In genomic region chr8:119195695-119196094, GRCm38 (mm10) we compare ENCODE assay signal across 10 mouse cellular contexts.
DNase-seq lines count a peak whose midpoint lies in the region; ATAC-seq and TF ChIP-seq lines count a peak whose summit lies in the region.
"Had no signal": no experiment of that assay in that cellular context is flagged by ENCODE, and none has a peak within 500 bp of the region (broad histone marks: within the 10 kb centered on the region; RNA-seq: fewer than 3 reads in every experiment).

No protein-coding gene starts in this region.

- intact Hi-C loops in heart, postnatal 10 days (cut with DNase I) = no loop called here

- no peak overlapping the region for H3K27ac ChIP-seq in forebrain, postnatal 0 days (ENCODE audit: low read depth, low read length)
- H3K27ac ChIP-seq in forebrain, embryonic 12.5 days = no peak overlapping the region
- no peak overlapping the region for H3K27ac ChIP-seq in midbrain, embryonic 11.5 days (ENCODE audit: low read depth, low read length)
- no peak overlapping the region for H3K27ac ChIP-seq in midbrain, embryonic 13.5 days
- H3K27ac ChIP-seq in small intestine, adult 2 months (ENCODE audit: insufficient read depth, low read depth, low read length) = no peak overlapping the region
- H3K27ac ChIP-seq: lung, embryonic 15.5 days had no signal

- no peak overlapping the region for H3K4me2 ChIP-seq in forebrain, postnatal 0 days (ENCODE audit: low read depth)
- H3K4me2 ChIP-seq in forebrain, embryonic 12.5 days = no peak overlapping the region
- H3K4me2 ChIP-seq in midbrain, embryonic 11.5 days = no peak overlapping the region
- no peak overlapping the region for H3K4me2 ChIP-seq in midbrain, embryonic 13.5 days (replicated peaks)
- H3K4me2 ChIP-seq: lung, embryonic 15.5 days had no signal

- H3K4me1 ChIP-seq in forebrain, postnatal 0 days (ENCODE audit: insufficient read depth) = peaks cover 7% of the 10 kb centered on the region; the same call in 1 of the 2 replicates
- H3K4me1 ChIP-seq in forebrain, embryonic 12.5 days = no peaks in the 10 kb centered on the region; the same call in 1 of the 2 replicates
- no peaks in the 10 kb centered on the region for H3K4me1 ChIP-seq in midbrain, embryonic 11.5 days (ENCODE audit: control insufficient read depth, insufficient read depth, low read length)
- H3K4me1 ChIP-seq in midbrain, embryonic 13.5 days (replicated peaks) = no peaks in the 10 kb centered on the region
- H3K4me1 ChIP-seq in small intestine, adult 2 months (ENCODE audit: control insufficient read depth, insufficient read depth, insufficient read length, low read length) = no peaks in the 10 kb centered on the region
- H3K4me1 ChIP-seq: lung, embryonic 15.5 days had no signal

- 67% methylated on average over 8 of the region's 8 CpGs for WGBS in forebrain, postnatal 0 days
- 62% methylated on average over 8 of the region's 8 CpGs for WGBS in forebrain, embryonic 12.5 days
- 56% methylated on average over 8 of the region's 8 CpGs for WGBS in midbrain, embryonic 11.5 days
- WGBS in midbrain, embryonic 13.5 days = 58% methylated on average over 8 of the region's 8 CpGs
- WGBS in small intestine, adult 2 months = 55% methylated on average over 8 of the region's 8 CpGs

- H3K9ac ChIP-seq in forebrain, postnatal 0 days = no peak overlapping the region
- H3K9ac ChIP-seq in forebrain, embryonic 12.5 days = no peak overlapping the region
- H3K9ac ChIP-seq in midbrain, embryonic 11.5 days (ENCODE audit: low read length) = no peak overlapping the region
- no peak overlapping the region for H3K9ac ChIP-seq in midbrain, embryonic 13.5 days (replicated peaks)
- H3K9ac ChIP-seq: lung, embryonic 15.5 days had no signal

- DNase-seq in forebrain, postnatal 0 days = no peak
- peak; percentile 85 for DNase-seq in midbrain, embryonic 11.5 days (ENCODE audit: low spot score, missing footprints)
- DNase-seq in cerebellum, adult 11-12 months = peak; percentile 19
- DNase-seq in heart, postnatal 10 days = peak; percentile 7 to 41
- no peak for DNase-seq in left cerebral cortex, adult 8-10 months (ENCODE audit: low spot score in 2 of 2)

- peak; percentile 46 for TF ChIP-seq CTCF in forebrain, postnatal 0 days (IDR thresholded peaks at IDR 0.05; ENCODE audit: low read depth)
- peak; percentile 21; the same call in 1 of the 2 replicates for TF ChIP-seq CTCF in small intestine, adult 2 months (IDR thresholded peaks at IDR 0.05; ENCODE audit: extremely low read depth, insufficient read length, insufficient replicate concordance, low read depth, low read length)

- TF ChIP-seq POLR2A in small intestine, adult 2 months (IDR thresholded peaks at IDR 0.05; ENCODE audit: low read depth, low read length) = no peak

- H3K4me3 ChIP-seq in forebrain, postnatal 0 days (ENCODE audit: low read depth, low read length) = no peak overlapping the region
- H3K4me3 ChIP-seq in forebrain, embryonic 12.5 days (replicated peaks) = no peak overlapping the region
- no peak overlapping the region for H3K4me3 ChIP-seq in midbrain, embryonic 11.5 days (ENCODE audit: low read depth, low read length)
- H3K4me3 ChIP-seq in midbrain, embryonic 13.5 days (replicated peaks) = no peak overlapping the region
- H3K4me3 ChIP-seq in small intestine, adult 2 months (ENCODE audit: low read depth, low read length) = no peak overlapping the region
- H3K4me3 ChIP-seq: lung, embryonic 15.5 days had no signal

- H3K27me3 ChIP-seq in forebrain, postnatal 0 days (ENCODE audit: insufficient read depth, low read length) = no peaks in the 10 kb centered on the region
- no peaks in the 10 kb centered on the region for H3K27me3 ChIP-seq in forebrain, embryonic 12.5 days
- no peaks in the 10 kb centered on the region for H3K27me3 ChIP-seq in midbrain, embryonic 11.5 days (ENCODE audit: control insufficient read depth, insufficient read depth, low read length)
- no peaks in the 10 kb centered on the region for H3K27me3 ChIP-seq in midbrain, embryonic 13.5 days
- no peaks in the 10 kb centered on the region for H3K27me3 ChIP-seq in small intestine, adult 2 months (ENCODE audit: control insufficient read depth, insufficient read depth, low read length)
- H3K27me3 ChIP-seq: lung, embryonic 15.5 days had no signal

- ATAC-seq in forebrain, postnatal 0 days = no peak
- no peak for ATAC-seq in forebrain, embryonic 12.5 days (ENCODE audit: low FRiP score)
- ATAC-seq in midbrain, embryonic 11.5 days (ENCODE audit: low FRiP score) = no peak
- ATAC-seq in midbrain, embryonic 13.5 days = no peak

- H3K36me3 ChIP-seq in forebrain, postnatal 0 days (ENCODE audit: insufficient read depth) = no peaks in the 10 kb centered on the region; the same call in 1 of the 2 replicates
- no peaks in the 10 kb centered on the region for H3K36me3 ChIP-seq in forebrain, embryonic 12.5 days (replicated peaks)
- H3K36me3 ChIP-seq in midbrain, embryonic 11.5 days (ENCODE audit: control insufficient read depth, insufficient read depth, low read length) = no peaks in the 10 kb centered on the region
- no peaks in the 10 kb centered on the region for H3K36me3 ChIP-seq in midbrain, embryonic 13.5 days
- H3K36me3 ChIP-seq in small intestine, adult 2 months (ENCODE audit: control insufficient read depth, insufficient read depth, low read length) = no peaks in the 10 kb centered on the region
- H3K36me3 ChIP-seq: G1E; lung, embryonic 15.5 days had no signal

- no peaks in the 10 kb centered on the region for H3K9me3 ChIP-seq in forebrain, postnatal 0 days (ENCODE audit: low read length)
- no peaks in the 10 kb centered on the region for H3K9me3 ChIP-seq in forebrain, embryonic 12.5 days
- H3K9me3 ChIP-seq in midbrain, embryonic 11.5 days (ENCODE audit: control insufficient read depth, low read length) = no peaks in the 10 kb centered on the region
- H3K9me3 ChIP-seq in midbrain, embryonic 13.5 days = peaks cover 7% of the 10 kb centered on the region; the same call in 1 of the 2 replicates
- H3K9me3 ChIP-seq: lung, embryonic 15.5 days had no signal

Comparison
In these comparisons a context has a peak if more than half of its experiments do, and no peak if none do; other contexts are left out.
1. DNase-seq: peak in midbrain, embryonic 11.5 days (single experiment), cerebellum, adult 11-12 months (single experiment) and heart, postnatal 10 days (2 of 2); none in forebrain, postnatal 0 days (single experiment) and left cerebral cortex, adult 8-10 months (0 of 2).